Mouse (Mus musculus): Measurements from ENCODE around the gene Nacc2. TPM values are rescaled to one million over a fixed set of nuclear protein-coding genes. Genes with fewer than 3 reads are reported as not detected.

Gene Nacc2
- total RNA-seq, 2 experiments from 2014 or later = 0.67 to 1.1 TPM

- no peak for ATAC-seq (replicated peaks; ENCODE audit: poor library complexity)
These were observed 105.7 kb downstream of the Nacc2 start for GRCm38 (mm10) chr2:26017326-26017725.

GRCm38 (mm10) chr2:26013674-26014073 lies 109.3 kb downstream of the Nacc2 start:
- ATAC-seq (replicated peaks; ENCODE audit: poor library complexity) = peak; percentile 92

GRCm38 (mm10) chr2:26011420-26011819 lies 111.6 kb downstream of the Nacc2 start:
- ATAC-seq (replicated peaks; ENCODE audit: poor library complexity) = no peak

Other genes starting within 250 kb of the Nacc2 start
- gene Camsap1, start 139.9 kb downstream of the Nacc2 start, total RNA-seq (2015) = 12.5 and 13.2 TPM in 2 replicates
- 7.9 and 14.2 TPM in 2 replicates for gene Camsap1, start 139.9 kb downstream of the Nacc2 start, total RNA-seq (2017)
- gene Ubac1, start 101.5 kb downstream of the Nacc2 start, total RNA-seq (2015) = 62.2 and 62.7 TPM in 2 replicates
- 34.4 and 44.1 TPM in 2 replicates for gene Ubac1, start 101.5 kb downstream of the Nacc2 start, total RNA-seq (2017)
- not detected in 2 replicates for gene Lhx3, start 85.1 kb upstream of the Nacc2 start, total RNA-seq (2015)
- not detected in 2 replicates for gene Lhx3, start 85.1 kb upstream of the Nacc2 start, total RNA-seq (2017)
- 6.9 and 10.3 TPM in 2 replicates for gene Qsox2, start 114.3 kb upstream of the Nacc2 start, total RNA-seq (2015)
- gene Qsox2, start 114.3 kb upstream of the Nacc2 start, total RNA-seq (2017) = 5.3 and 5.9 TPM in 2 replicates
- gene Ccdc187, start 171.3 kb upstream of the Nacc2 start, total RNA-seq (2015) = not detected in 2 replicates
- not detected in 2 replicates for gene Ccdc187, start 171.3 kb upstream of the Nacc2 start, total RNA-seq (2017)
- gene Gpsm1, start 192.3 kb upstream of the Nacc2 start, total RNA-seq (2015) = 6.7 and 7.1 TPM in 2 replicates
- gene Gpsm1, start 192.3 kb upstream of the Nacc2 start, total RNA-seq (2017) = 7.4 and 11.9 TPM in 2 replicates
- 6.4 and 6.8 TPM in 2 replicates for gene Dnlz, start 228.9 kb upstream of the Nacc2 start, total RNA-seq (2015)
- 5.8 and 6.9 TPM in 2 replicates for gene Dnlz, start 228.9 kb upstream of the Nacc2 start, total RNA-seq (2017)
- 27.3 and 33.3 TPM in 2 replicates for gene Card9, start 237.7 kb upstream of the Nacc2 start, total RNA-seq (2015)
- gene Card9, start 237.7 kb upstream of the Nacc2 start, total RNA-seq (2017) = 99.2 and 121 TPM in 2 replicates

All from megakaryocyte progenitor cell, adult 5-6 weeks (primary cell).